Mouse (Mus musculus): ENCODE results near the gene Fpgt. TPM values are rescaled to one million over a fixed set of nuclear protein-coding genes. Genes with fewer than 3 reads are reported as not detected.

Gene Fpgt
- total RNA-seq, 2 experiments from 2014 or later = 4.6 to 5.3 TPM

Other genes with a start within 250 kb of the Fpgt start
- not detected for gene Tnni3k, start 38.0 kb downstream of the Fpgt start, total RNA-seq (2021)
- gene Lrriq3, start within 50 bp of the Fpgt start, total RNA-seq (2021) = under 1 TPM; 0.18 to 0.35 TPM